Mouse (Mus musculus) limb, embryonic 15.5 days (tissue): Measurements from ENCODE around the gene Psd. TPM values are rescaled to one million over a fixed set of nuclear protein-coding genes. Genes with fewer than 3 reads are reported as not detected.

Source experiments
- ATAC-seq: fragments of 200-750 bp; cut with Nextera tagmentation; 2 replicates; pipeline ENCODE4 v1.8.0; 2017; ENCODE audit warnings: low read depth, moderate TSS enrichment; ENCODE audit not compliant: insufficient number of reproducible peaks, low FRiP score, low TSS enrichment
- H3K27ac ChIP-seq: fragments of 300-500 bp; sonication (generic); 2 replicates; pipeline ENCODE4 v1.5.1; 2015; ENCODE audit warnings: moderate library complexity, mild to moderate bottlenecking, inconsistent platforms
- H3K27me3 ChIP-seq: fragments of 300-500 bp; sonication (generic); 2 replicates; pipeline ENCODE4 v1.6.1; 2015; ENCODE audit warnings: inconsistent platforms
- H3K36me3 ChIP-seq: fragments of 300-500 bp; sonication (generic); 2 replicates; pipeline ENCODE4 v1.6.1; 2015; ENCODE audit warnings: inconsistent platforms
- H3K4me1 ChIP-seq: fragments of 300-500 bp; sonication (generic); 2 replicates; pipeline ENCODE4 v1.6.1; 2015; ENCODE audit warnings: inconsistent platforms
- H3K4me2 ChIP-seq: fragments of 300-500 bp; sonication (generic); 2 replicates; pipeline ENCODE4 v1.6.1; 2015; ENCODE audit warnings: mild to moderate bottlenecking, inconsistent platforms
- H3K4me3 ChIP-seq: fragments of 300-500 bp; sonication (generic); 2 replicates; pipeline ENCODE4 v1.5.1; 2015; ENCODE audit warnings: mild to moderate bottlenecking, inconsistent platforms
- H3K9ac ChIP-seq: fragments of 300-500 bp; sonication (generic); 2 replicates; pipeline ENCODE4 v1.6.1; 2015; ENCODE audit warnings: inconsistent platforms
- H3K9me3 ChIP-seq: fragments of 300-500 bp; sonication (generic); 2 replicates; pipeline ENCODE4 v1.6.1; 2016; ENCODE audit warnings: inconsistent platforms
- WGBS: fragments of 180-500 bp; shearing (Covaris S2); methylation state at CpG from one replicate; pipeline ENCODE4 v1.1.7; 2015; 5-methylcytosine and 5-hydroxymethylcytosine counted together
- polyA plus RNA-seq: library from polyadenylated mRNA; unstranded; fragments of >200 nt; fragmentation: Nextera tagmentation; extraction: Ambion mirVana; gene quantifications from 2 replicates; pipeline ENCODE4 v1.2.1, GENCODE M21; 2015

Gene Psd
- polyA plus RNA-seq, 1 experiment from 2014 or later, result 5.8 TPM

GRCm38 (mm10) chr19:46315752-46316610 lies 11.0 kb downstream of the Psd start:
- H3K9me3 ChIP-seq, result no peaks in the 10 kb centered on the region
- no peak overlapping the region for H3K4me3 ChIP-seq
- no peak overlapping the region for H3K9ac ChIP-seq
- H3K27me3 ChIP-seq, result peaks cover 88% of the 10 kb centered on the region
- ATAC-seq, result no peak
- H3K36me3 ChIP-seq, result peaks cover 20% of the 10 kb centered on the region
- H3K4me2 ChIP-seq, result no peak overlapping the region
- H3K4me1 ChIP-seq, result peaks cover 40% of the 10 kb centered on the region
- WGBS, result 51% methylated on average over 12 of the region's 12 CpGs
- H3K27ac ChIP-seq, result no peak overlapping the region

- 38% methylated on average over 14 of the region's 14 CpGs for WGBS
- Histone ChIP-seq H3K27ac (no peak overlapping the region), H3K4me3 (no peak overlapping the region)
Measured at GRCm38 (mm10) chr19:46314872-46315742, 11.8 kb downstream of the Psd start.

GRCm38 (mm10) chr19:46314151-46314601 lies 12.8 kb downstream of the Psd start:
- no peak overlapping the region for H3K9ac ChIP-seq
- 13% methylated on average over 18 of the region's 18 CpGs for WGBS
- peaks cover 36% of the 10 kb centered on the region for H3K36me3 ChIP-seq
- no peaks in the 10 kb centered on the region for H3K9me3 ChIP-seq
- no peak overlapping the region for H3K4me2 ChIP-seq
- H3K27ac ChIP-seq, result no peak overlapping the region
- no peak overlapping the region for H3K4me3 ChIP-seq
- peaks cover 76% of the 10 kb centered on the region for H3K27me3 ChIP-seq
- ATAC-seq, result no peak
- H3K4me1 ChIP-seq, result peaks cover 41% of the 10 kb centered on the region

More at GRCm38 (mm10) chr19:46314872-46315742, 11.8 kb downstream of the Psd start:
- peaks cover 40% of the 10 kb centered on the region for H3K4me1 ChIP-seq
- no peak for ATAC-seq
- H3K4me2 ChIP-seq, result no peak overlapping the region
- H3K9me3 ChIP-seq, result no peaks in the 10 kb centered on the region
- H3K27me3 ChIP-seq, result peaks cover 81% of the 10 kb centered on the region
- no peak overlapping the region for H3K9ac ChIP-seq
- H3K36me3 ChIP-seq, result peaks cover 29% of the 10 kb centered on the region

- 66% methylated on average over 6 of the region's 6 CpGs for WGBS
- no peak overlapping the region for H3K4me2 ChIP-seq
- H3K36me3 ChIP-seq, result peaks cover 36% of the 10 kb centered on the region
- no peak overlapping the region for H3K27ac ChIP-seq
- H3K4me1 ChIP-seq, result peaks cover 41% of the 10 kb centered on the region
- no peak overlapping the region for H3K9ac ChIP-seq
- peaks cover 70% of the 10 kb centered on the region for H3K27me3 ChIP-seq
- ATAC-seq, result no peak
- no peaks in the 10 kb centered on the region for H3K9me3 ChIP-seq
- no peak overlapping the region for H3K4me3 ChIP-seq
Measured at GRCm38 (mm10) chr19:46313591-46313990, 13.4 kb downstream of the Psd start.

GRCm38 (mm10) chr19:46313116-46313515 lies 13.8 kb downstream of the Psd start:
- no peak overlapping the region for H3K4me3 ChIP-seq
- H3K9me3 ChIP-seq, result no peaks in the 10 kb centered on the region
- no peak overlapping the region for H3K9ac ChIP-seq
- 79% methylated on average over 9 of the region's 9 CpGs for WGBS
- H3K27ac ChIP-seq, result no peak overlapping the region
- no peak for ATAC-seq
- H3K36me3 ChIP-seq, result peaks cover 36% of the 10 kb centered on the region
- no peak overlapping the region for H3K4me2 ChIP-seq
- peaks cover 40% of the 10 kb centered on the region for H3K4me1 ChIP-seq
- peaks cover 70% of the 10 kb centered on the region for H3K27me3 ChIP-seq

- H3K9ac ChIP-seq, result no peak overlapping the region
- H3K4me1 ChIP-seq, result peaks cover 34% of the 10 kb centered on the region
- peaks cover 70% of the 10 kb centered on the region for H3K27me3 ChIP-seq
- peaks cover 40% of the 10 kb centered on the region for H3K36me3 ChIP-seq
- no peak overlapping the region for H3K27ac ChIP-seq
- WGBS, result 90% methylated on average over 21 of the region's 21 CpGs
- no peak for ATAC-seq
- no peak overlapping the region for H3K4me3 ChIP-seq
- H3K9me3 ChIP-seq, result no peaks in the 10 kb centered on the region
- H3K4me2 ChIP-seq, result no peak overlapping the region
Measured at GRCm38 (mm10) chr19:46312566-46312965, 14.4 kb downstream of the Psd start.

GRCm38 (mm10) chr19:46311341-46311740 lies 15.6 kb downstream of the Psd start:
- H3K27me3 ChIP-seq, result peaks cover 67% of the 10 kb centered on the region
- 86% methylated on average over 9 of the region's 9 CpGs for WGBS

GRCm38 (mm10) chr19:46310312-46310865 lies 16.6 kb downstream of the Psd start:
- ATAC-seq, result no peak
- WGBS, result 90% methylated on average over 12 of the region's 12 CpGs
- H3K27me3 ChIP-seq, result peaks cover 58% of the 10 kb centered on the region

More at GRCm38 (mm10) chr19:46311341-46311740, 15.6 kb downstream of the Psd start:
- H3K9ac ChIP-seq, result no peak overlapping the region
- no peak overlapping the region for H3K4me2 ChIP-seq
- H3K4me1 ChIP-seq, result peaks cover 30% of the 10 kb centered on the region
- ATAC-seq, result no peak
- H3K4me3 ChIP-seq, result no peak overlapping the region
- H3K36me3 ChIP-seq, result peaks cover 46% of the 10 kb centered on the region
- H3K9me3 ChIP-seq, result no peaks in the 10 kb centered on the region
- H3K27ac ChIP-seq, result no peak overlapping the region

GRCm38 (mm10) chr19:46309651-46310305 lies 17.2 kb downstream of the Psd start:
- H3K27me3 ChIP-seq, result peaks cover 51% of the 10 kb centered on the region
- peaks cover 37% of the 10 kb centered on the region for H3K4me1 ChIP-seq
- WGBS, result 78% methylated on average over 21 of the region's 21 CpGs
- H3K36me3 ChIP-seq, result peaks cover 46% of the 10 kb centered on the region
- H3K4me3 ChIP-seq, result no peak overlapping the region
- no peak overlapping the region for H3K27ac ChIP-seq
- no peak overlapping the region for H3K9ac ChIP-seq
- H3K9me3 ChIP-seq, result no peaks in the 10 kb centered on the region
- ATAC-seq, result no peak
- H3K4me2 ChIP-seq, result no peak overlapping the region

More at GRCm38 (mm10) chr19:46310312-46310865, 16.6 kb downstream of the Psd start:
- Histone ChIP-seq H3K4me2 (no peak overlapping the region), H3K4me3 (no peak overlapping the region), H3K36me3 (peaks cover 46% of the 10 kb centered on the region), H3K4me1 (peaks cover 37% of the 10 kb centered on the region), H3K27ac (no peak overlapping the region), H3K9me3 (no peaks in the 10 kb centered on the region), H3K9ac (no peak overlapping the region)

- Histone ChIP-seq H3K4me3 (peak overlapping the region; percentile 41), H3K27me3 (peaks cover 42% of the 10 kb centered on the region), H3K27ac (no peak overlapping the region), H3K36me3 (peaks cover 46% of the 10 kb centered on the region), H3K4me2 (peak overlapping the region; percentile 84), H3K9ac (0 out of 2 replicates have a peak overlapping the region, but pooled peaks have one; percentile 27), H3K4me1 (peaks cover 35% of the 10 kb centered on the region), H3K9me3 (no peaks in the 10 kb centered on the region)
- WGBS, result under 1% methylated on average over 45 of the region's 47 CpGs
- no peak for ATAC-seq
Measured at GRCm38 (mm10) chr19:46308706-46309435, 18.1 kb downstream of the Psd start.

- H3K4me2 ChIP-seq, result peak overlapping the region; percentile 84
- no peak overlapping the region for H3K9ac ChIP-seq
- peak overlapping the region; percentile 41 for H3K4me3 ChIP-seq
- H3K4me1 ChIP-seq, result peaks cover 40% of the 10 kb centered on the region
- no peaks in the 10 kb centered on the region for H3K9me3 ChIP-seq
- H3K27ac ChIP-seq, result no peak overlapping the region
- ATAC-seq, result no peak
- peaks cover 37% of the 10 kb centered on the region for H3K27me3 ChIP-seq
- peaks cover 46% of the 10 kb centered on the region for H3K36me3 ChIP-seq
- 68% methylated on average over 16 of the region's 16 CpGs for WGBS
Measured at GRCm38 (mm10) chr19:46308303-46308702, 18.7 kb downstream of the Psd start.
